Mouse (Mus musculus): ENCODE results near the gene Casp7. TPM values are rescaled to one million over a fixed set of nuclear protein-coding genes. Genes with fewer than 3 reads are reported as not detected.

Gene Casp7
- polyA plus RNA-seq, 1 experiment: 9.1 TPM

DNA sequence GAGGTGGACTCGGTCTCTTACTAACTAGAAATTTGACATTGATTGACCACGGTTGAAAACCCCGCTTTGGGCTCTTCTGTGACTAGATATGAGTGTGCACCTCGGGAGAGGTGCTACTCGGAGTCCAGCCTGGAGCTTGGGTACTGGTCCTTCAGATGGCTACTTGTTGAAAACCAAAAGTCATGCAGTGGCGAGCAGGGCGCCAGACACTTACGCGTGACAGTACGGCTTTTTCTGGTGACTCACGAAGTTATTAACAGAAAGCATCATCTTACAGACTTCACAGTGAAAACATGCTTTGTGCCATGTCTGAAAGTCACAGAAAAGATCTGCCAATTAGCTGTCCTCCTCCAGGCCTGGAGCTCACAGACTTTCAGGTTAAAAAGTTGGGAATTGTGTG, 7.8 kb upstream of the Casp7 start:
- Histone ChIP-seq H3K79me3 (ENCODE audit: low read depth) (no peaks in the 10 kb centered on the region), H3K79me2 (ENCODE audit: control insufficient read depth, insufficient read depth) (no peaks in the 10 kb centered on the region), H3K36me3 (ENCODE audit: control insufficient read depth, insufficient read depth) (no peaks in the 10 kb centered on the region), H3K27me3 (ENCODE audit: control insufficient read depth, insufficient read depth, insufficient read length) (no peaks in the 10 kb centered on the region), H3K4me3 (ENCODE audit: insufficient read depth, poor library complexity, severe bottlenecking) (no peak overlapping the region), H3ac (ENCODE audit: control insufficient read depth, insufficient read length, low read depth) (peak overlapping the region; percentile 16)
- TF ChIP-seq MYOD1 (IDR thresholded peaks at IDR 0.05; ENCODE audit: control insufficient read depth, insufficient read length, low read depth): no peak
- TF ChIP-seq FOSL1 (IDR thresholded peaks at IDR 0.05; ENCODE audit: insufficient read depth, low read length, poor library complexity, severe bottlenecking): peak; percentile 20
- peak; percentile 33 for TF ChIP-seq MAX (IDR thresholded peaks at IDR 0.05)

- Histone ChIP-seq H3K79me2 (ENCODE audit: control insufficient read depth, insufficient read depth) (no peaks in the 10 kb centered on the region), H3ac (ENCODE audit: control insufficient read depth, insufficient read length, low read depth) (peak within 1 kb of the TSS; percentile 16), H3K36me3 (ENCODE audit: control insufficient read depth, insufficient read depth) (no peaks in the 10 kb centered on the region), H3K79me3 (ENCODE audit: low read depth) (no peaks in the 10 kb centered on the region), H3K4me3 (ENCODE audit: insufficient read depth, poor library complexity, severe bottlenecking) (no peak within 1 kb of the TSS), H3K27me3 (ENCODE audit: control insufficient read depth, insufficient read depth, insufficient read length) (no peaks in the 10 kb centered on the region)
- TF ChIP-seq MYOG (IDR thresholded peaks at IDR 0.05; ENCODE audit: control insufficient read depth, extremely low read depth, insufficient read length) (no peak), FOSL1 (IDR thresholded peaks at IDR 0.05; ENCODE audit: insufficient read depth, low read length, poor library complexity, severe bottlenecking) (no peak), USF1 (IDR thresholded peaks at IDR 0.05; ENCODE audit: low read depth) (no peak), CEBPB (IDR thresholded peaks at IDR 0.05; ENCODE audit: low read depth) (no peak), CTCF (IDR thresholded peaks at IDR 0.05; ENCODE audit: control insufficient read depth, insufficient read depth, insufficient read length) (no peak), MAX (IDR thresholded peaks at IDR 0.05) (no peak), MYOD1 (IDR thresholded peaks at IDR 0.05; ENCODE audit: control insufficient read depth, insufficient read length, low read depth) (no peak)
These were observed 7.0 kb upstream of the Casp7 start, which contains the start of gene Nrap for GRCm38 (mm10) chr19:56389879-56390278. Nrap (minus strand) TSS chr19:56390037.

DNA sequence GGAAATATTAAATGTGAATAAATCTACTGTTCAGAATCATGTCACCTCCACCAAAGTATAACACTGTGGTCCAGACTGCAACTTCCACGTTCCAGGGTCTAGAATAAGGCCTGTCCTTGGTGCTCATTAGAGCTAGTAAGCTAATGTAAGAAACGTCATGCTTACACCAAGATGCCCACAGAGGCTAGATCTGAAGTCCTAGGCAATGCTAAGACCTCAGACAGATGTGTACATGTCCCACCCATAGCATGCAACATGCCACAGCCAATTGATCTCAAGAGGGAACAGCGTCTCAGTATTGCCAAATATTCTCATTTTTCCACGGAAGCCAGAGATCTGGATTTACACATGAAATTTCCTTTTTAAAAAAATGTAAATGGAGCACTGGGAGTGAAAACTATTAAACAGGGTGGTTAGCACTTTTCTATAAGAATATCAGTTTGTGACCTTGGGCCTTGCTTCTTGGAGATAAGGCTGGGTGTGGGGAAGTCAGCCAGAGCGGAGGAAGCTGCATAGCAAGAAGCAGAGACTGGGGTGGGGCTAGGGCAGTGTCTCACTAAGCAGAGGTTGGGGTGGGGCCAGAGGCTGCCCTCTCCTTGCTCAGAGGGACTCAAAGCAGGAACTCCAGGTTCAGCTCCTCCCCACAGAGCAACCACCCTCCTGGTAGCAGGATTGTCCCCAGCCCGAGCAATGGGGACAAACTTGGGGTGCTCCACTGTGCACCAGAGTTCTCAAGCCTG, 5.5 kb upstream of the Casp7 start:
- TF ChIP-seq CEBPB (IDR thresholded peaks at IDR 0.05; ENCODE audit: low read depth) (no peak), FOSL1 (IDR thresholded peaks at IDR 0.05; ENCODE audit: insufficient read depth, low read length, poor library complexity, severe bottlenecking) (no peak), MYOG (IDR thresholded peaks at IDR 0.05; ENCODE audit: control insufficient read depth, extremely low read depth, insufficient read length) (no peak), CTCF (IDR thresholded peaks at IDR 0.05; ENCODE audit: control insufficient read depth, insufficient read depth, insufficient read length) (no peak), MYOD1 (IDR thresholded peaks at IDR 0.05; ENCODE audit: control insufficient read depth, insufficient read length, low read depth) (no peak), MAX (IDR thresholded peaks at IDR 0.05) (no peak), USF1 (IDR thresholded peaks at IDR 0.05; ENCODE audit: low read depth) (no peak)
- H3K36me3 ChIP-seq (ENCODE audit: control insufficient read depth, insufficient read depth): no peaks in the 10 kb centered on the region
- H3K79me3 ChIP-seq (ENCODE audit: low read depth): no peaks in the 10 kb centered on the region
- no peak overlapping the region for H3K4me3 ChIP-seq (ENCODE audit: insufficient read depth, poor library complexity, severe bottlenecking)
- H3K79me2 ChIP-seq (ENCODE audit: control insufficient read depth, insufficient read depth): no peaks in the 10 kb centered on the region
- H3K27me3 ChIP-seq (ENCODE audit: control insufficient read depth, insufficient read depth, insufficient read length): no peaks in the 10 kb centered on the region
- H3ac ChIP-seq (ENCODE audit: control insufficient read depth, insufficient read length, low read depth): no peak overlapping the region

- no peak overlapping the region for H3ac ChIP-seq (ENCODE audit: control insufficient read depth, insufficient read length, low read depth)
These were observed 3.5 kb upstream of the Casp7 start for GRCm38 (mm10) chr19:56393311-56393866.

GRCm38 (mm10) chr19:56395183-56395935, 1.6 kb upstream of the Casp7 start:
- Histone ChIP-seq H3K79me2 (ENCODE audit: control insufficient read depth, insufficient read depth) (no peaks in the 10 kb centered on the region), H3K4me3 (ENCODE audit: insufficient read depth, poor library complexity, severe bottlenecking) (no peak overlapping the region), H3K79me3 (ENCODE audit: low read depth) (no peaks in the 10 kb centered on the region), H3ac (ENCODE audit: control insufficient read depth, insufficient read length, low read depth) (no peak overlapping the region), H3K36me3 (ENCODE audit: control insufficient read depth, insufficient read depth) (no peaks in the 10 kb centered on the region), H3K27me3 (ENCODE audit: control insufficient read depth, insufficient read depth, insufficient read length) (no peaks in the 10 kb centered on the region)
- TF ChIP-seq MAX (IDR thresholded peaks at IDR 0.05): no peak
- no peak for TF ChIP-seq MYOG (IDR thresholded peaks at IDR 0.05; ENCODE audit: control insufficient read depth, extremely low read depth, insufficient read length)
- no peak for TF ChIP-seq CEBPB (IDR thresholded peaks at IDR 0.05; ENCODE audit: low read depth)
- TF ChIP-seq CTCF (IDR thresholded peaks at IDR 0.05; ENCODE audit: control insufficient read depth, insufficient read depth, insufficient read length): no peak
- TF ChIP-seq USF1 (IDR thresholded peaks at IDR 0.05; ENCODE audit: low read depth): no peak
- TF ChIP-seq MYOD1 (IDR thresholded peaks at IDR 0.05; ENCODE audit: control insufficient read depth, insufficient read length, low read depth): no peak
- no peak for TF ChIP-seq FOSL1 (IDR thresholded peaks at IDR 0.05; ENCODE audit: insufficient read depth, low read length, poor library complexity, severe bottlenecking)

More at GRCm38 (mm10) chr19:56393311-56393866, 3.5 kb upstream of the Casp7 start:
- Histone ChIP-seq H3K79me3 (ENCODE audit: low read depth) (no peaks in the 10 kb centered on the region), H3K36me3 (ENCODE audit: control insufficient read depth, insufficient read depth) (no peaks in the 10 kb centered on the region), H3K4me3 (ENCODE audit: insufficient read depth, poor library complexity, severe bottlenecking) (no peak overlapping the region), H3K27me3 (ENCODE audit: control insufficient read depth, insufficient read depth, insufficient read length) (no peaks in the 10 kb centered on the region), H3K79me2 (ENCODE audit: control insufficient read depth, insufficient read depth) (no peaks in the 10 kb centered on the region)
- no peak for TF ChIP-seq MYOD1 (IDR thresholded peaks at IDR 0.05; ENCODE audit: control insufficient read depth, insufficient read length, low read depth)
- no peak for TF ChIP-seq MAX (IDR thresholded peaks at IDR 0.05)
